Mouse (Mus musculus): ENCODE results near the gene Nostrin. TPM values are rescaled to one million over a fixed set of nuclear protein-coding genes. Genes with fewer than 3 reads are reported as not detected.

Nostrin gene
- total and polyA plus RNA-seq, 2 experiments from 2014 or later: 6.9 to 7.7 TPM

DNA sequence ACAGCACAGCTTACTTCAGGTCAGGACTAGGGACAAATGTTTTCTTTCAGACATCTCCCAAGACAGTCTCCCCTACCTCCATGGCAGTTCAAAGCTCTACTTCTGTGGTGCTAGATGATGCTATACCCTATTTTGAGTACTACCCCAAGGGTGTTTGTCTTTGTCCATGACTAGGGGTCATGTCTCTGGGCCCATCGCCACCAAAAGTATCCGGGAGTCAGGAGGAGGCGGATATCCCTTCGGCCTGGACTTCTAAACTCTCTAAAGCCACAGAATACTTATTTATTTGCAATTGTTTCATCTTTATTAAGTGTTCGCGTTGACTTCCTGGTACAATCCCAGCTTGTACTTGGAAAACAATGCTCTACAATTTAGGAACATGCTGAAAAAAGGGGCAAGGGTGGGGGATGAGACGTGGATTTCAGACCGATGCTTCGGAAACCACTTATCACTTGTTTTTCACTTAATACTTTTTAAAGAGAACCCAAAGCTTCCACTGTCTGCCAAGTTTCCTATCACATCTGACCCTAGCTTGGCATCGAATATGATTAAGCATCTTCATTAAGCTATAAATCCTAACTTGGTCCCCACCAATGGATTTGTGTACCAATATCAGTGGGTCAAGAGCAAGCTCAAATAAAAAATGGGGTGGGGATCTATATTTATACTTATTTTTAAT is 1.9 kb downstream of the Nostrin start:
- TF ChIP-seq EP300 (IDR thresholded peaks at IDR 0.05; ENCODE audit: low read depth): no peak
- no peak for TF ChIP-seq CTCF (IDR thresholded peaks at IDR 0.05; ENCODE audit: low read depth)
- DNase-seq (ENCODE audit: low spot score): no peak
- no peak for ATAC-seq (ENCODE audit: insufficient read depth, low read depth)
- Histone ChIP-seq H3K4me1 (ENCODE audit: control insufficient read depth, insufficient read depth) (peaks cover 3% of the 10 kb centered on the region; the same call in 1 of the 2 replicates), H3K27ac (ENCODE audit: low read depth) (peak overlapping the region; percentile 36), H3K4me2 (ENCODE audit: low read depth, low read length) (peak overlapping the region; percentile 50), H3K9me3 (replicated peaks; ENCODE audit: control insufficient read depth, low read length) (no peaks in the 10 kb centered on the region), H3K27me3 (ENCODE audit: control insufficient read depth, insufficient read depth, low read length) (no peaks in the 10 kb centered on the region), H3K36me3 (replicated peaks; ENCODE audit: control insufficient read depth, insufficient read depth, low read length) (no peaks in the 10 kb centered on the region), H3K9ac (replicated peaks; ENCODE audit: low read depth, low read length) (no peak overlapping the region), H3K4me3 (ENCODE audit: low read depth, low read length) (peak overlapping the region; percentile 32)
- WGBS: 72% methylated on average over 10 of the region's 10 CpGs

DNA sequence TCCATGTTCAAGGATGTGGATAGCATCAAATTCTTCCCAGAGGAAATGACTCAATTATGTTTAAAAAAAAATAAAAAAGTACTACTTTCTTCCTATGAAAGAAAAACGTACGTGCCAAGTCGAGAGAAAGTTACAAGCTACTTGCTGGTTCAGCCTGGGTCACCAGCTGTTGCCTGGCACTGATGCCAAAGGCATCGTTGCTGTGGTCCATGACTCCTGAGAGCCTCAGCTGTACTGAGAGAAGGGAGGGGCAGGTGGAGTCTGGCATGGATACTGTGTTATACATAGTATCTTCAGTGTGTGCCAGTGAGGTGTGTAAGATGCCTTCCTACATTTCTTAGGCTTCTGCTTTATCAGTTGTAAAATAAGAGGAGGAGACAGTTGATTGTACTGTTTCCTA is 3.2 kb downstream of the Nostrin start:
- TF ChIP-seq CTCF (IDR thresholded peaks at IDR 0.05; ENCODE audit: low read depth): no peak
- no peak for TF ChIP-seq EP300 (IDR thresholded peaks at IDR 0.05; ENCODE audit: low read depth)
- Histone ChIP-seq H3K4me3 (ENCODE audit: low read depth, low read length) (no peak overlapping the region), H3K9ac (replicated peaks; ENCODE audit: low read depth, low read length) (no peak overlapping the region), H3K4me2 (ENCODE audit: low read depth, low read length) (no peak overlapping the region), H3K27ac (ENCODE audit: low read depth) (no peak overlapping the region), H3K36me3 (replicated peaks; ENCODE audit: control insufficient read depth, insufficient read depth, low read length) (no peaks in the 10 kb centered on the region), H3K27me3 (ENCODE audit: control insufficient read depth, insufficient read depth, low read length) (no peaks in the 10 kb centered on the region), H3K9me3 (replicated peaks; ENCODE audit: control insufficient read depth, low read length) (no peaks in the 10 kb centered on the region), H3K4me1 (ENCODE audit: control insufficient read depth, insufficient read depth) (peaks cover 3% of the 10 kb centered on the region; the same call in 1 of the 2 replicates)
- ATAC-seq (ENCODE audit: insufficient read depth, low read depth): no peak
- WGBS: 48% methylated on average over 4 of the region's 4 CpGs
- no peak for DNase-seq (ENCODE audit: low spot score)

DNA sequence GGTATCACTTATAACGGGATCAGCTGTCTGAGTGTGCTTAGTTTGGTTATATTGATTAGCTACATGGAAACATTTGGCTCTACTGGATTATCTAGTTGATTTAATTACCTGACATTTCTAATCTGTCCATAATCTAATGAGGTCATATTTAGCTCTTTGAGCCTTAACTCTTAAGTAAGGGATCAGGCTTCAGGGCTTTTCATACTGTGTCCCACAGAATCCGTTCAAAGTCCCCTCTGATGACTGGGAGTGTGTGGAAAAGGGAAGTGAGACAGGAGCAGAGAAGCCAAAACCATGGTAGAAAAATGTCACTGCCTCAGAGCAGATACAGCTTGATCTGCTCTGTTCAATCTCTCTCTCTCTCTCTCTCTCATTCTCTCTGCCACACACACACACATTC is 4.6 kb downstream of the Nostrin start:
- H3K27ac ChIP-seq (ENCODE audit: low read depth): no peak overlapping the region
- H3K4me2 ChIP-seq (ENCODE audit: low read depth, low read length): no peak overlapping the region
- H3K4me3 ChIP-seq (ENCODE audit: low read depth, low read length): no peak overlapping the region
- no peaks in the 10 kb centered on the region for H3K36me3 ChIP-seq (replicated peaks; ENCODE audit: control insufficient read depth, insufficient read depth, low read length)
- TF ChIP-seq EP300 (IDR thresholded peaks at IDR 0.05; ENCODE audit: low read depth) (no peak), CTCF (IDR thresholded peaks at IDR 0.05; ENCODE audit: low read depth) (no peak)
- no peak for DNase-seq (ENCODE audit: low spot score)
- no peak overlapping the region for H3K9ac ChIP-seq (replicated peaks; ENCODE audit: low read depth, low read length)
- no peaks in the 10 kb centered on the region for H3K27me3 ChIP-seq (ENCODE audit: control insufficient read depth, insufficient read depth, low read length)
- 57% methylated on average over 2 of the region's 2 CpGs for WGBS
- H3K4me1 ChIP-seq (ENCODE audit: control insufficient read depth, insufficient read depth): peaks cover under 1% of the 10 kb centered on the region; the same call in 1 of the 2 replicates
- ATAC-seq (ENCODE audit: insufficient read depth, low read depth): no peak
- no peaks in the 10 kb centered on the region for H3K9me3 ChIP-seq (replicated peaks; ENCODE audit: control insufficient read depth, low read length)

DNA sequence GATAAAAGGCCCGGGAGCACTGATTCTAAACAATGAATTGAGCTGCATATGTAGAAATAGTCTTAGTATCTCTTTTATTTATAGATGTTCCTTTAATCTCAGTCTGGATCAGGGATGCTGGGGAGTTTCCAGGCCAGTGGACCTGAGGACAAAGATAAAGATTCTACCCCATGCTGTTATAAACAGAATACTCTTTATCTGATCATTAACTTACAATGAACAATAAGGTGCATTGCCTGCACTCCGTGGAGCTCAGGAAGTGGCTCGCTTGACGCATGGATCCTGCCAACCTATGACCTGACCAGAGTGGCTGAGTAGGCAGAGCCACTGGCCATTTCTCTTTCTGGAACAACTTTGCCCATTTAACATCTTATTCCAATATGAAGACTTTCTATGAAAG is 5.2 kb downstream of the Nostrin start:
- DNase-seq (ENCODE audit: low spot score) (no peak), ATAC-seq (ENCODE audit: insufficient read depth, low read depth) (no peak)
- Histone ChIP-seq H3K9me3 (replicated peaks; ENCODE audit: control insufficient read depth, low read length) (no peaks in the 10 kb centered on the region), H3K4me3 (ENCODE audit: low read depth, low read length) (no peak overlapping the region), H3K27me3 (ENCODE audit: control insufficient read depth, insufficient read depth, low read length) (no peaks in the 10 kb centered on the region), H3K4me2 (ENCODE audit: low read depth, low read length) (no peak overlapping the region), H3K27ac (ENCODE audit: low read depth) (no peak overlapping the region), H3K4me1 (ENCODE audit: control insufficient read depth, insufficient read depth) (no peaks in the 10 kb centered on the region), H3K36me3 (replicated peaks; ENCODE audit: control insufficient read depth, insufficient read depth, low read length) (no peaks in the 10 kb centered on the region), H3K9ac (replicated peaks; ENCODE audit: low read depth, low read length) (no peak overlapping the region)
- TF ChIP-seq CTCF (IDR thresholded peaks at IDR 0.05; ENCODE audit: low read depth) (no peak), EP300 (IDR thresholded peaks at IDR 0.05; ENCODE audit: low read depth) (no peak)
- WGBS: 71% methylated on average over 4 of the region's 4 CpGs

DNA sequence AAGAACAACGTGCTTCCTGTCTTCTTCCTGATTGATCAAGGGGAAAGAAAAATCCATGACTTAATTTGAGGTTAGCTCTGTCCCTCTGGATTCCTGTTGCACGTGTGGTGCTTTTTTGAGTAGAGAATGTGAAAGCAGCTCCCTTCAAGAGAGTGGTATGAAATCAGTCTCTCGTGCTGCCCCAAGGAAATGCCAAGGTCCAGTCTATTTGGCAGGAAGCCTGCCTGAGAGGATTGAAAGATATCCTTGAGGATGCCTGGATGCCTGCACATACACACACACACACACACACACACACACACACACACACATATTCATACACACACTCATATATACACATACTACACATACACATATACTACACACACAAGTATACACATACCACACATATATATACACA is 13.1 kb downstream of the Nostrin start:
- ATAC-seq (ENCODE audit: insufficient read depth, low read depth) (no peak), DNase-seq (ENCODE audit: low spot score) (no peak)
- no peak for TF ChIP-seq CTCF (IDR thresholded peaks at IDR 0.05; ENCODE audit: low read depth)
- no peak for TF ChIP-seq EP300 (IDR thresholded peaks at IDR 0.05; ENCODE audit: low read depth)
- Histone ChIP-seq H3K9ac (replicated peaks; ENCODE audit: low read depth, low read length) (no peak overlapping the region), H3K4me1 (ENCODE audit: control insufficient read depth, insufficient read depth) (no peaks in the 10 kb centered on the region), H3K4me2 (ENCODE audit: low read depth, low read length) (no peak overlapping the region), H3K9me3 (replicated peaks; ENCODE audit: control insufficient read depth, low read length) (no peaks in the 10 kb centered on the region), H3K27ac (ENCODE audit: low read depth) (no peak overlapping the region), H3K27me3 (ENCODE audit: control insufficient read depth, insufficient read depth, low read length) (no peaks in the 10 kb centered on the region), H3K36me3 (replicated peaks; ENCODE audit: control insufficient read depth, insufficient read depth, low read length) (no peaks in the 10 kb centered on the region), H3K4me3 (ENCODE audit: low read depth, low read length) (no peak overlapping the region)
- WGBS: 56% methylated on average over 3 of the region's 3 CpGs

DNA sequence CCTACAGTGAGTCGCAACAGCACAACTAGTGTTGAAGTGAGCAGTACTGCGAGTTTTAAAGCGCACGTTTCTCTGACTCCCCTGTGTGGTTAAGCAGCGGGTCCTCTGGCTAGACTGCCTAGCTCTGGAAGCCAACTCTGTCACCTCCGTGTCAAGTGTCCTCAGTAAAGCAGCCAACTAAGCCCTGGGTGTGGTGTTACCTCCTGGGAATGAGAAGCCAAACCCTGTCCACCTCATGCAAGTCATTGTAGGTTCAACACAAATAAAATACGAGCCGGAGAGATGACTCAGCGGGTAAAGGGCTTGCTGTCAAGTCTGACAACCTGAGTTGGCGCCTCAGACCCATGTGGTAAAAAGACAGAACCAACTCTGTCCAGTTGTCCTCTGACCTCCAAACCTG is 13.6 kb downstream of the Nostrin start:
- ATAC-seq (ENCODE audit: insufficient read depth, low read depth) (no peak), DNase-seq (ENCODE audit: low spot score) (no peak)
- H3K4me2 ChIP-seq (ENCODE audit: low read depth, low read length): no peak overlapping the region
- WGBS: 77% methylated on average over 10 of the region's 10 CpGs
- H3K9ac ChIP-seq (replicated peaks; ENCODE audit: low read depth, low read length): no peak overlapping the region
- H3K4me1 ChIP-seq (ENCODE audit: control insufficient read depth, insufficient read depth): no peaks in the 10 kb centered on the region
- H3K36me3 ChIP-seq (replicated peaks; ENCODE audit: control insufficient read depth, insufficient read depth, low read length): no peaks in the 10 kb centered on the region
- no peak overlapping the region for H3K4me3 ChIP-seq (ENCODE audit: low read depth, low read length)
- H3K9me3 ChIP-seq (replicated peaks; ENCODE audit: control insufficient read depth, low read length): no peaks in the 10 kb centered on the region
- TF ChIP-seq EP300 (IDR thresholded peaks at IDR 0.05; ENCODE audit: low read depth) (no peak), CTCF (IDR thresholded peaks at IDR 0.05; ENCODE audit: low read depth) (no peak)
- H3K27ac ChIP-seq (ENCODE audit: low read depth): no peak overlapping the region
- no peaks in the 10 kb centered on the region for H3K27me3 ChIP-seq (ENCODE audit: control insufficient read depth, insufficient read depth, low read length)

All from heart, postnatal 0 days (tissue).